Mouse (Mus musculus): ENCODE measurements around the gene BC016579. TPM values are rescaled to one million over a fixed set of nuclear protein-coding genes. Genes with fewer than 3 reads are reported as not detected.

The BC016579 gene
- not detected in 2 replicates for total RNA-seq (2017)

GRCm38 (mm10) chr16:45653934-45654332, at the start of gene BC016579:
TSS of gene BC016579 (minus strand) at chr16:45654068.
- no peak for ATAC-seq (ENCODE audit: extremely low read depth, insufficient number of reproducible peaks, low FRiP score, poor library complexity, severe bottlenecking)

GRCm38 (mm10) chr16:45699301-45699700, 45.4 kb upstream of the BC016579 start:
- no peak for ATAC-seq (ENCODE audit: extremely low read depth, insufficient number of reproducible peaks, low FRiP score, poor library complexity, severe bottlenecking)

DNA sequence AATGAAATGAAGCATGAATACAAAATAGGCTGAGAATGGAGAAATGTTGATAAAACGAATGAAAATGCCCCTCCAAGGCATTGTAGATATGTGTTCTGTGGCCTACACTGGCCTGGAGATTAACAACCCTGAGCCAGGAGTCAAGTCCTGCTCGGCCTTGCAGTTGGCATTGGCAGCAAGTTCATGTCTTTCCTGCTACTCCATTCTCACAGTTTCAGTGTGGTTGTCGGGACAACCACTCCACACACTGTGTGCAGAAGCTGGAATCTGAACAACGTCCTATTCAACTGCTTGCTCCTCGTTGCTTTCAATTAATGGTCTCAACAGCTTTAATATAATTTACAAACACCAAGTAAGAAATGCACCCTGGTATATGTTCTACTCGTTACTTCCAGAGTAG, 44.1 kb upstream of the BC016579 start:
- ATAC-seq (ENCODE audit: extremely low read depth, insufficient number of reproducible peaks, low FRiP score, poor library complexity, severe bottlenecking): no peak

DNA sequence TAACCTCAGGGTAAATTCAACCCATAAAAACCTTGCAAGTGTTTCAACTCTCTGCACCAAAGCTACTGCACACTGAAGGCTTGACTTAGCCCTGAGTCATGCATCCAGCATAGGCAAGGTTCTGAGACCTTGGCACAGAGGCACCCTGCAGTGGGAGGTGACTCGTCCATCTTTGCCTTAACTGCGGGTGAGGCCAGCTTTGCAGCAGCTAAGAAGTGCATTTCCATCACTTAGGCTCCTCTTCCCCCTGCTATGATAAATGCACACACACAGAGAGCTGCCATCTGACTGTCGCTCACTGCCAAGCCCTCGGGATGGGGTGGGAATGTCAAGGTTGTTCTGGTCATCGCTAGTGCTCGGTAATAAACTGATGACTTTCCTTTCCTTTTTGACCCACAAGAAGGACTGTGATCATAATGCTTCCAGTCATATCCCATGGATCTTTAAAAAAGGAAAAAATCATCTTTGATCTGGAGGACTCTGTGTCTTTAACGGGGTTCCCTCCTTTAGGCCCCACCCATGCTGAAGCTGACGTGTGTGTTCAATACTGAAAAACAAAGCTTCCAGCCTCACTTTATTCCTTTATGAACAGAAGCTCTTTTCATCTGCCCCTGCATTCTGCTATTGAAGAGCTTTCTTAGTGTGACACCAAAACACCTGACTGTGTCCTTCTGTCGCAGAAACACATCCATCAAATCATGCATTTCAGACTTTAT, 41.7 kb upstream of the BC016579 start:
- ATAC-seq (ENCODE audit: extremely low read depth, insufficient number of reproducible peaks, low FRiP score, poor library complexity, severe bottlenecking): no peak

DNA sequence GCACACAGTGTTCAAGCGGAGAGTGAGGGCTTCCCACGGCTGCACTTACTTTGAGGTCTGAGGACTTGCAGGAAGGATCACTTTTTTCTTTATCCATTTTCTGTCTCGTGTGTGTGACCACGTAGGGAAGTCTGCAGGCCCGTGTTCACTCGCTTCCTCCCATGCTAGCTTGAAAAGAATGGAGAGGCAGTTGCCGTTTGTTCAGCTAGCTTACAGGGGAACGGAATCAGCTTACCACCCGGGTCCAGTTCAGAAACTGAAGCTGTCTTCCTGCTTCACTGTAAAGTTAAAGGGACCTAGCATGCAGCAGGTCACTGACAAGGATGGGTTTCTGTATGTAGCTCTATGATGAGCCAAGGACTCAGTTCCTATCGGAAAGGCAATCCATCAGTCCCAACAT, 39.7 kb upstream of the BC016579 start, which contains the start of gene Tmprss7:
Gene Tmprss7 (minus strand): TSS at position 101 of the 400 bp plus-strand sequence.
- ATAC-seq (ENCODE audit: extremely low read depth, insufficient number of reproducible peaks, low FRiP score, poor library complexity, severe bottlenecking): no peak

DNA sequence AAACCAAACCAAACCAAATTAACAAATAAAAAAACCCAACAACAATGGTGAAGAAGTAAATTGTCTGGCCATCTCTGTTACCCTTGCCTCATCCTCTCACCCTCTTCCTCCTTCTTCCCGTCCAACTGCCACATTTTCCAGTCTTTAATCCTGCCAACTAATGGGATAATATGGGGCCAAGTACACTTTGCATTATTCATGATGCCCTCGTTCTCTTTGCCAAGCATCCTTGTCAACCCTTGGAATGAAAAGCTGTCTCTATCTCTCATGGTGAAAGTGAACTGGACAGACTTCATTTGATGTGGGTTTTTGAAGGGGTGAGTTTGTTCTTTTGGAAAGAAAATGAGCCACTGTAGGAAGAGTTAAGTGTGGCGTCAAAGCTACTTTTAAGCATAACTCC, 39.0 kb upstream of the BC016579 start:
- no peak for ATAC-seq (ENCODE audit: extremely low read depth, insufficient number of reproducible peaks, low FRiP score, poor library complexity, severe bottlenecking)

GRCm38 (mm10) chr16:45690178-45690577, 36.3 kb upstream of the BC016579 start:
- ATAC-seq (ENCODE audit: extremely low read depth, insufficient number of reproducible peaks, low FRiP score, poor library complexity, severe bottlenecking): no peak

- no peak for ATAC-seq (ENCODE audit: extremely low read depth, insufficient number of reproducible peaks, low FRiP score, poor library complexity, severe bottlenecking)
Observed at GRCm38 (mm10) chr16:45686833-45687232, 33.0 kb upstream of the BC016579 start.

DNA sequence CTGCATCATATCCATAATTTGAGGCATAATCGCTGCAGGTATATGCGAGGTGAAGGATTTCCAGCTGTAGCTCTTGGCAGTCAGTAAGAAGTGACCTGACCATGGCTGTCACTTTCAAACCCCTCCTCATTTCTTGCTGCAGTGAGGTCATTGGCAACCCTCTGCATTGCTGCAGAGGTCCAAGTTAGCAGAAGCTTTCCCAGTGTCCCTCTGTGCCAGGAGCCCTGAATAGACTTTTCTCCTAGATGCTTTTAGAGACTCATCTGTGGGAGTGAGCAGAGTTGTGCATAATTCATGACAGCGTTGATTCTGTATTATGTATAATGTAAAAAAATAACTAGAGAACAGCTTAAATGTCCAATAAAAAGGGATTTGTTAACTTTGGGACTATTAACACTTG, 31.4 kb upstream of the BC016579 start:
- ATAC-seq (ENCODE audit: extremely low read depth, insufficient number of reproducible peaks, low FRiP score, poor library complexity, severe bottlenecking): no peak

DNA sequence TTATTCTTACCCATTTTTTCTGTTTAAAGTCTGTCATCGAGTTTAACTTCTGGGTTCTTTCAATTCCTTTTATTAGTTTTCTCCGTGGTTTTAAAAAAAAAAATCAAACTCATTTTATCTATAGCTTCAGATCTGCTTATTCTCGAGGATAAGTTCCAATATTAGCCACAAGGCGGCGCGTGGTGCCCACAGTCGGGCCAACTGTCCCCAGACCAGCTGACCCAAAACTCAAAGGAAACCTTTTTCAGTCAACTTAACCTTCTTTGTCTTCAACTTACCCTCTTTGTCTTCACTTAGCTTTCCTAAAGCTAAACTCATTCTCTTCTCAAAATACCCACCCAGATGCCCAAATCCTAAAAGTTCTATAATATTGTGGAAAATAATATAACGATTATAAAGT, 30.9 kb upstream of the BC016579 start:
- no peak for ATAC-seq (ENCODE audit: extremely low read depth, insufficient number of reproducible peaks, low FRiP score, poor library complexity, severe bottlenecking)

DNA sequence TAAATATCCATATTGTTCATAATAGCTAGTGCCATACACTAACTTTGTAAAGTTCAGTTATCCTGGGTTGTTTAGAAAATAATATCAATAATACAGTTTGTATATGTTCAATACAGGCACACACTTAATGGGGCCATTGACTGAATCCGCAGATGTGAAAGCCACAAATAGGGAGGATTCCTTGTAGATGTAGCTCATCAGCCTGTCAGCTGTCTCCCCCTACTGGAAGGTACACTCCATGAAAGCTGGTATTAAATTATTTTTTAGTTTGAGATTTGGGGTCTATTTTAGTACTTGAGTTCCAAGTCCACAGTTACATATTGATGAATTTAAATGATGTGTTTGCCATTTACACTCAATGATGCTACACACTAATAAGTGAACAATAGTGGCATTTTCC, 22.6 kb upstream of the BC016579 start:
- ATAC-seq (ENCODE audit: extremely low read depth, insufficient number of reproducible peaks, low FRiP score, poor library complexity, severe bottlenecking): no peak

GRCm38 (mm10) chr16:45670005-45670404, 16.1 kb upstream of the BC016579 start:
- no peak for ATAC-seq (ENCODE audit: extremely low read depth, insufficient number of reproducible peaks, low FRiP score, poor library complexity, severe bottlenecking)

GRCm38 (mm10) chr16:45668178-45668577, 14.3 kb upstream of the BC016579 start:
- ATAC-seq (ENCODE audit: extremely low read depth, insufficient number of reproducible peaks, low FRiP score, poor library complexity, severe bottlenecking): no peak

- peak; percentile 61; the same call in 1 of the 2 replicates for ATAC-seq (ENCODE audit: extremely low read depth, insufficient number of reproducible peaks, low FRiP score, poor library complexity, severe bottlenecking)
Observed at GRCm38 (mm10) chr16:45666136-45666535, 12.3 kb upstream of the BC016579 start.

GRCm38 (mm10) chr16:45662381-45662780, 8.5 kb upstream of the BC016579 start:
- ATAC-seq (ENCODE audit: extremely low read depth, insufficient number of reproducible peaks, low FRiP score, poor library complexity, severe bottlenecking): no peak

DNA sequence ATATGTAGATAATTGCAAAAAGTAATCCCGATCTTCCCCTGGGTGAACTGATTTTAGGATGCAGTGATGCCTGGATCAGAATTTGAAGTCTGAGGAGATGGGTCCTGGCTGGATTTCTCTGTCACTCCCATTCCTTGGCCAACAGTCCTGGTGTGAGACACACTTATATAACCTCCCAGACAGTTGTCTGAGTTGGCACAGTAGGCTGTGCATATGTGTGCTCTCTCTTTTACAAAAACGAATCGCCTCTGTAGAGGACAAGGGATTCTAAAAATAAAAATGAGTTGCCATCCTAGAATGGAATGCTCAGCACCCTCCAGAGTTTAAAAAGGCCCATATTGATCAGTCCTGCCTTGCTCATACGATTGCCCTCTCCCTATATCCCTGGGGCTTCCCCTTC, 5.7 kb upstream of the BC016579 start:
- no peak for ATAC-seq (ENCODE audit: extremely low read depth, insufficient number of reproducible peaks, low FRiP score, poor library complexity, severe bottlenecking)

DNA sequence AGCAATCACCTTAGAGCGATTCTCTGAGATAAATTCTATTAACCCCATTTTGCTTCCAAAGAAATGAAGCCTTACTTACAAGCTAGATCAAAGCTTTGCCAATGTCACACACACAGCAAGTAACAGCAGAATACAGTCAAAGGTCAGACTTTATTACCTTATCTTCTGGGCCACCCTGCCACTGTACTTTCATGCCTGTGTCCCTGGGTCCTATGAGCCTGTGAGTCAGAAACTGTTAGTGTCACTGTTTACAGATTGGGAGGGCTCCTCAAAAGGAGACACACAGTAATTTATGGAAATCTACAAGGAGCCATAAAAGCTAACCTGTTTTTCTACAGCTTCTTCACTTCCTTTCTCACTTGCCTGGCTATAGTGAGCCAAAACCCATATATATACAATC, 4.4 kb upstream of the BC016579 start:
- ATAC-seq (ENCODE audit: extremely low read depth, insufficient number of reproducible peaks, low FRiP score, poor library complexity, severe bottlenecking): no peak

DNA sequence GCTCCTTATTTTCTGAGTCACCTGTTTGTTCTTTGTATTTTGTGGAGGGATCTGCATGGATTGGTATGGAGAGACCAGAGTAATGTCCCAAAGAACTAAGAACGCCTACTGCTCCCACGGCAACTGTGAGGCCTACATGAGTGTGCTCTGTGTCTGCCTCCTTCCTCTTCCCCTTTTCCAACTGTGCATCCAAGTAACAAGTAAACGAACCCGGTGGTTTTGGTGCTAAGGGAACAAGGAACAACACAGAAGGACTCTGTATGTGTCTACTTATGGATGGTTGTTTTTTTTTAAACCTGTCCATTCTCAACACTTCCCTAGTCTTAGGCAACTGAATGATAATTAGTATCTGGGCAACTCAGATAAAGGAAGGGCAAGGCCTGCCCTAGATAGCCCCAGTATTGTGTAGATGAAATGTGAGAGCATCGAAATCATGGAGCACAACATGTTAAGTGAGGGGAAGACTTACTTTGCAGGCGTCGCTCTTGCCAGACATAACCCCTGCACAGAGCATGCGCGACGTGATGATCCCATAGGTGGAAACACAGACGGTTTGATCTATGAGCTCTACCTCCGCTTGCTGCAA, 3.8 kb upstream of the BC016579 start:
- ATAC-seq (ENCODE audit: extremely low read depth, insufficient number of reproducible peaks, low FRiP score, poor library complexity, severe bottlenecking): no peak

DNA sequence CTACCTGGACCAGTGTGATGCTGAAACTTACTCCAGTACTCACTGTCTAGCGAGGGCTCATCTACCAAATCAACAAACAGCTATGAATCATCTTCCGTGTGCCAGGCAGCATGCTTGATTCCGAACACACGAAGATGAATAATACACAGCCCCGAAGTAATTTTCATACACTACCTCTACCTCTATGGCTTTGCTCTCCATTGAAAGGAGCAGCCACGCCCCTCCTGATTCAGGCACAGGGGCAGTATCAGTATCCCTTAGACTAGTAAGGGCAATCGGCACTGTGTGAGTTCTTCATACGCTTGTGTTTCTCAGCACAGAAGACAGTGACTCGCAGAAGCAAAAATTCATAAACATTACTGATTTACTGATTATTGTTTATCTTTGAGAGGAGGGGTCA, 597 bp upstream of the BC016579 start:
- no peak for ATAC-seq (ENCODE audit: extremely low read depth, insufficient number of reproducible peaks, low FRiP score, poor library complexity, severe bottlenecking)

DNA sequence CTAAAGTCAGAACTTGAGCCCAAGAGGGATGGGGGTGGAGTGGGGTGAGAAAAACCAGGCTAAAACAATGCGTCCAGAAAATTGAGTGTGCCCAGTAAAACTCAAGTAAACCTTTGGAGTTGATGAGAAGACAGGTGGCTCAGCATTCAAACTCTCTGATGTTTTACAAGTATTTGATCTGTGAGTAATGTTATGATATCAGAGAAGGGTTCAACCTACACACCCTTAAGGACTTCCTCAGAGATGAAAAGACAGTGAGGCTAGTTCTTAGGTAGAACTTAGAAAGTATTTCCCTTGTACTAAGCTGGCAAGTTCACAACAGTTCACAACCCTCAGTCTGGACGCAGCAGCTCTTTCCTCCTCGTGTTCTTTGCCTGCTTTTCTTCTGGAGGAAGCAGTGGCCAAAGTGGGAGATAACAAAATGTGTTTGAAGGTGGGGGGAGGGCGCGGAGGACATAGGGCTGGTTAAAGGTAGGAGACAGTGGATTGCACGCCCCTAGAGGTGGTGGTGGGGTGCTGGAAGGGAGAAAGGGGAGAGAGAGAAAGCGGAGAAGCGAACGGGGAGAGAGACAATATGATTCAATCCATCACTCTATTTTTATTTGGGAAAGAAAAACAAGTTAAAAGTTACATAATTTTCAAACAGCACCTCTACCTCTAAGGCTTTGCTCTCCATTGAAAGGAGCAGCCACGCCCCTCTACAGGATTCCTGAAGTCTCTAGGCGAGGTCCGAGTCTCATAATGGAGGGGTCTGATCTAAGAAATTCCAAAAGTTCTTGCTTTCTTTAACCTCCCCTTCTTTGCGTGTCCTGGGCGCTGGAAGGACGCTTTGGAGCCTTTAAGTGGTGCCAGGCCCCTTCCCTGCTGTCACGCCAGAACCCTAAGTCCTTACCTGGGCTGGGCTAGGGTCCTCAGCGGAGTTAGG, 597 bp downstream of the BC016579 start:
- no peak for ATAC-seq (ENCODE audit: extremely low read depth, insufficient number of reproducible peaks, low FRiP score, poor library complexity, severe bottlenecking)

Measured in neutrophil, adult 5-6 weeks (primary cell).